Mouse (Mus musculus) midbrain, embryonic 13.5 days (tissue): ENCODE measurements around the gene Mymx. TPM values are rescaled to one million over a fixed set of nuclear protein-coding genes. Genes with fewer than 3 reads are reported as not detected.

ENCODE experiments used
- ATAC-seq: fragments of 200-750 bp; cut with Nextera tagmentation; 2 replicates; pipeline ENCODE4 v1.8.0; 2017; ENCODE audit warnings: mild to moderate bottlenecking, moderate TSS enrichment, moderate library complexity
- H3K27ac ChIP-seq: fragments of 300-500 bp; sonication (generic); 2 replicates; pipeline ENCODE4 v1.5.1; 2015; ENCODE audit warnings: inconsistent platforms, mild to moderate bottlenecking, moderate library complexity
- H3K27me3 ChIP-seq: fragments of 300-500 bp; sonication (generic); 2 replicates; pipeline ENCODE4 v1.6.1; 2015; ENCODE audit warnings: mild to moderate bottlenecking, inconsistent platforms
- H3K36me3 ChIP-seq: fragments of 300-500 bp; sonication (generic); 2 replicates; pipeline ENCODE4 v1.6.1; 2015; ENCODE audit warnings: mild to moderate bottlenecking, inconsistent platforms
- H3K4me1 ChIP-seq: fragments of 300-500 bp; sonication (generic); replicated peaks from 2 replicates; pipeline ENCODE4 v1.6.1; 2015; ENCODE audit warnings: inconsistent platforms
- H3K4me2 ChIP-seq: fragments of 300-500 bp; sonication (generic); replicated peaks from 2 replicates; pipeline ENCODE4 v1.6.1; 2015; ENCODE audit warnings: moderate library complexity, mild to moderate bottlenecking, inconsistent platforms
- H3K4me3 ChIP-seq: fragments of 300-500 bp; sonication (generic); replicated peaks from 2 replicates; pipeline ENCODE4 v1.5.1; 2015; ENCODE audit warnings: mild to moderate bottlenecking, inconsistent platforms
- H3K9ac ChIP-seq: fragments of 300-500 bp; sonication (generic); replicated peaks from 2 replicates; pipeline ENCODE4 v1.6.1; 2015; ENCODE audit warnings: mild to moderate bottlenecking, inconsistent platforms
- H3K9me3 ChIP-seq: fragments of 300-500 bp; sonication (generic); 2 replicates; pipeline ENCODE4 v1.6.1; 2016; ENCODE audit warnings: mild to moderate bottlenecking, inconsistent platforms
- WGBS: fragments of 180-500 bp; shearing (Covaris S2); methylation state at CpG from one replicate; pipeline ENCODE4 v1.1.7; 2015; 5-methylcytosine and 5-hydroxymethylcytosine counted together
- polyA plus RNA-seq: library from polyadenylated mRNA; unstranded; fragments of >200 nt; fragmentation: Nextera tagmentation; extraction: Ambion mirVana; gene quantifications from 2 replicates; pipeline ENCODE4 v1.2.1, GENCODE M21; 2015

The Mymx gene
- polyA plus RNA-seq, 1 experiment from 2014 or later = not detected

- H3K9ac ChIP-seq = no peak overlapping the region
- H3K4me2 ChIP-seq = no peak overlapping the region
- ATAC-seq = no peak
- H3K4me1 ChIP-seq = peaks cover 43% of the 10 kb centered on the region
- H3K27ac ChIP-seq = no peak overlapping the region
- no peaks in the 10 kb centered on the region for H3K9me3 ChIP-seq
- no peak overlapping the region for H3K4me3 ChIP-seq
- H3K36me3 ChIP-seq = no peaks in the 10 kb centered on the region
- 57% methylated on average over 1 of the region's 1 CpGs for WGBS
- peaks cover 12% of the 10 kb centered on the region for H3K27me3 ChIP-seq
Observed at GRCm38 (mm10) chr17:45554420-45554819, 47.5 kb downstream of the Mymx start.

GRCm38 (mm10) chr17:45553065-45553464 lies 48.8 kb downstream of the Mymx start:
- H3K4me1 ChIP-seq = peaks cover 47% of the 10 kb centered on the region
- 81% methylated on average over 3 of the region's 3 CpGs for WGBS

GRCm38 (mm10) chr17:45551816-45552451 lies 50.0 kb downstream of the Mymx start:
- peak; percentile 16; the same call in 1 of the 2 replicates for ATAC-seq
- H3K4me3 ChIP-seq = no peak overlapping the region
- 0 out of 2 replicates have a peak overlapping the region, but pooled peaks have one; percentile 5 for H3K4me2 ChIP-seq
- no peaks in the 10 kb centered on the region for H3K9me3 ChIP-seq
- H3K4me1 ChIP-seq = peaks cover 54% of the 10 kb centered on the region
- H3K9ac ChIP-seq = no peak overlapping the region
- WGBS = 4% methylated on average over 8 of the region's 8 CpGs
- no peak overlapping the region for H3K27ac ChIP-seq
- peaks cover 20% of the 10 kb centered on the region for H3K27me3 ChIP-seq
- peaks cover 1% of the 10 kb centered on the region for H3K36me3 ChIP-seq

More at GRCm38 (mm10) chr17:45553065-45553464, 48.8 kb downstream of the Mymx start:
- Histone ChIP-seq H3K36me3 (no peaks in the 10 kb centered on the region), H3K9me3 (no peaks in the 10 kb centered on the region), H3K27ac (no peak overlapping the region), H3K27me3 (peaks cover 13% of the 10 kb centered on the region), H3K4me2 (no peak overlapping the region), H3K4me3 (no peak overlapping the region), H3K9ac (no peak overlapping the region)
- ATAC-seq = no peak

GRCm38 (mm10) chr17:45551249-45551796 lies 50.6 kb downstream of the Mymx start:
- H3K9ac ChIP-seq = no peak overlapping the region
- H3K27me3 ChIP-seq = peaks cover 20% of the 10 kb centered on the region
- no peaks in the 10 kb centered on the region for H3K9me3 ChIP-seq
- WGBS = 42% methylated on average over 7 of the region's 7 CpGs
- no peak for ATAC-seq
- H3K36me3 ChIP-seq = peaks cover 7% of the 10 kb centered on the region
- no peak overlapping the region for H3K4me3 ChIP-seq
- peak overlapping the region; percentile 31; the same call in 1 of the 2 replicates for H3K27ac ChIP-seq
- peaks cover 51% of the 10 kb centered on the region for H3K4me1 ChIP-seq
- no peak overlapping the region for H3K4me2 ChIP-seq

Other genes with a start within 250 kb of the Mymx start
- gene Cdc5l, start 168.4 kb downstream of the Mymx start, polyA plus RNA-seq = 70.8 and 74.8 TPM in 2 replicates
- 1.4 TPM in 2 replicates for gene Spats1, start 126.7 kb downstream of the Mymx start, polyA plus RNA-seq
- 17.6 and 19.4 TPM in 2 replicates for gene Aars2, start 95.3 kb downstream of the Mymx start, polyA plus RNA-seq
- 2.6 and 2.7 TPM in 2 replicates for gene Tcte1, start 78.7 kb downstream of the Mymx start, polyA plus RNA-seq
- 23.5 and 25.5 TPM in 2 replicates for gene Tmem151b, start 52.4 kb downstream of the Mymx start, polyA plus RNA-seq
- 5.2 and 7.1 TPM in 2 replicates for gene Nfkbie, start 46.4 kb downstream of the Mymx start, polyA plus RNA-seq
- 89.2 and 95.3 TPM in 2 replicates for gene Slc35b2, start 38.2 kb downstream of the Mymx start, polyA plus RNA-seq
- 1,587 and 1,677 TPM in 2 replicates for gene Hsp90ab1, start 28.8 kb downstream of the Mymx start, polyA plus RNA-seq
- 29.7 and 30.4 TPM in 2 replicates for gene Slc29a1, start 2.5 kb downstream of the Mymx start, polyA plus RNA-seq
- gene Capn11, start 57.2 kb upstream of the Mymx start, polyA plus RNA-seq = 0.52 and 0.92 TPM in 2 replicates
- gene Mrpl14, start 84.2 kb upstream of the Mymx start, polyA plus RNA-seq = 115 and 121 TPM in 2 replicates
- gene Tmem63b, start 84.8 kb upstream of the Mymx start, polyA plus RNA-seq = 124 and 133 TPM in 2 replicates
- gene 1600014C23Rik, start 131.7 kb upstream of the Mymx start, polyA plus RNA-seq = not detected in 2 replicates